Mouse (Mus musculus): ENCODE data around the gene Ccdc189. TPM values are rescaled to one million over a fixed set of nuclear protein-coding genes. Genes with fewer than 3 reads are reported as not detected.
A peak's percentile ranks its signal among the peaks of the same experiment; 100 is the strongest.

Ccdc189 gene
- polyA plus RNA-seq, 1 experiment from 2014 or later = 15.3 TPM

DNA sequence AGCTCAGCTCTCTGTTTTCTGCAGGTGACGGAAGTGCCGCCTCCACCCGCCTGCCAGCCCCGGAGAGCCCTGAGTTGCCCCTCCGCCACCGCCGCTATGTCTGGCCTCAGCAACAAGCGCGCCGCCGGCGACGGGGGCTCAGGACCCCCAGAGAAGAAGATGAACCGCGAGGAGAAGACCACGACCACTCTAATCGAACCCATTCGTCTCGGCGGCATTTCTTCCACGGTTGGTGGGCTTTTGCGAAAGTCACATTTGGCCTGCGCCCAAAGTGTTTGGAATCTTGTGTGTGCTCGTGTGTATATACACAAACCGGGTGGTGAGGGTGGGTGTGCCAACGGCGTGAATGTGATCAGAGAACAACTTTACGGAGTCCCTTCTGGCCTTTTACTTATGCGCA lies 506 bp upstream of the Ccdc189 start:
- Histone ChIP-seq H3K9me3 (no peaks in the 10 kb centered on the region), H3K27me3 (replicated peaks; ENCODE audit: low read depth, poor library complexity, severe bottlenecking) (no peaks in the 10 kb centered on the region), H3K36me3 (replicated peaks) (peaks cover 67% of the 10 kb centered on the region), H3K27ac (replicated peaks) (peak overlapping the region; percentile 88), H3K4me3 (peak overlapping the region; percentile 96), H3K4me1 (peaks cover 20% of the 10 kb centered on the region)
- DNase-seq (ENCODE audit: low spot score) = no peak
- WGBS = 6% methylated on average over 29 of the region's 29 CpGs

DNA sequence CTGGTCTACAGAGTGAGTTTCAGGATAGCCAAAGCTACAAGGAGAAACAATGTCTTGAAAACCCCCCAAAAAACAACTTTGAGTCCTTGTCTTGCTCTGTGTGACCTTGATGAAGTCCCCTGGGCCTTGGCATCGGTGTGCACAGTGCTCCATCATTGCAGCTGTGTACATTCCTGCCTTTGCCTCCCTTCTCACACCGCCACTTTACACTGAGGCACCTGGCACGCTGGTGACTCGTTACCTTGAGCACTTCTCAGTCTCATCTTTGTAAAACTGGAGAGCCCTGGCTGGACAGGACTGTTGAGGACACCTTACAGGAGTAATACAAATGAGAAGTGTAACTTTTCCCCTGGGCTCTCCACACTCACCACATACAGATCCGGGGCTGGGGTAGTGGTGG lies 1.2 kb downstream of the Ccdc189 start:
- peak overlapping the region; percentile 88 for H3K27ac ChIP-seq (replicated peaks)
- 73% methylated on average over 5 of the region's 5 CpGs for WGBS
- H3K9me3 ChIP-seq = no peaks in the 10 kb centered on the region
- H3K27me3 ChIP-seq (replicated peaks; ENCODE audit: low read depth, poor library complexity, severe bottlenecking) = no peaks in the 10 kb centered on the region
- H3K36me3 ChIP-seq (replicated peaks) = peaks cover 67% of the 10 kb centered on the region
- peak overlapping the region; percentile 96 for H3K4me3 ChIP-seq
- no peak for DNase-seq (ENCODE audit: low spot score)
- H3K4me1 ChIP-seq = peaks cover 20% of the 10 kb centered on the region

DNA sequence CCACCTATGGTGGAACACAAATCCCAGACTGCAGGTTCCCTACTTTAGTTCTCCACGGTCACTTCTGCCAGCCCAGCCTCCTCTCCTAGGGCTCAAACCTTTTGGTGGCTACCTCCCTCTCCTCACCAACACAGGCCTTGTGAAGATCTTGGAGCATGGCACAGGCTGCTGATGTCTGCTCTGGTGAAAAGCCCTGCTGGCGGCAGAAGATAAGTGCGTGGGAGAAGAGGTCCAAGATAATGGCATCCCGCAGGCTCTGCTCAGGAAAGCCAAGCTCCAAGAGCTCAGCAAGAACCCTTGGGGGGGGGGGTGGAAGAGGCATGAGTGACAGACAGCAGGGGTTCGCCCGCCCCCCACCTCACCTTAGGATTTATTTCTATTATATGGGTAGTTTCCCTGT lies 2.2 kb downstream of the Ccdc189 start:
- Histone ChIP-seq H3K4me1 (peaks cover 20% of the 10 kb centered on the region), H3K4me3 (no peak overlapping the region), H3K9me3 (no peaks in the 10 kb centered on the region), H3K27me3 (replicated peaks; ENCODE audit: low read depth, poor library complexity, severe bottlenecking) (no peaks in the 10 kb centered on the region), H3K27ac (replicated peaks) (no peak overlapping the region), H3K36me3 (replicated peaks) (peaks cover 67% of the 10 kb centered on the region)
- 90% methylated on average over 6 of the region's 6 CpGs for WGBS
- no peak for DNase-seq (ENCODE audit: low spot score)

DNA sequence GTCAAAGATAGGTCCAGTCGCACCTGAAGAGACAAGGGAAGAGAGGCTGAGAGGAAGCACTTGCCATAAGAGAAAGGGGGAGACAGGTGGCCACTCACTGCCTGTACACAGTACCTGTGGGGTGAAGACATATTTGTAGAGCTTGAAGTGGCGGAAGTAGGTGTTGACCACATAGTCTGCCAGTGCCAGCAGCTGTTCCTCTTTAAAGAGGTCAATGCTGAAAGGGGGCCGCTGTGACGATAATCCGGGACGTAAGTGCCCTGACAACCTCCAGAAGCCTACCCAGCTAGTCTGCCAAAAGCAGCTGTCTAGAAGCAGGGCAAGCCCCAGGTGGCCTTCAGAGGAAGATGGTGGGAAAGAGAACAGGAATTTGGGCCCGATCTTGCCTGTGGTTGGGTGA lies 3.4 kb downstream of the Ccdc189 start:
- H3K27ac ChIP-seq (replicated peaks) = no peak overlapping the region
- H3K27me3 ChIP-seq (replicated peaks; ENCODE audit: low read depth, poor library complexity, severe bottlenecking) = no peaks in the 10 kb centered on the region
- no peaks in the 10 kb centered on the region for H3K9me3 ChIP-seq
- WGBS = 90% methylated on average over 7 of the region's 7 CpGs
- H3K36me3 ChIP-seq (replicated peaks) = peaks cover 66% of the 10 kb centered on the region
- H3K4me1 ChIP-seq = peaks cover 20% of the 10 kb centered on the region
- DNase-seq (ENCODE audit: low spot score) = no peak
- H3K4me3 ChIP-seq = no peak overlapping the region

DNA sequence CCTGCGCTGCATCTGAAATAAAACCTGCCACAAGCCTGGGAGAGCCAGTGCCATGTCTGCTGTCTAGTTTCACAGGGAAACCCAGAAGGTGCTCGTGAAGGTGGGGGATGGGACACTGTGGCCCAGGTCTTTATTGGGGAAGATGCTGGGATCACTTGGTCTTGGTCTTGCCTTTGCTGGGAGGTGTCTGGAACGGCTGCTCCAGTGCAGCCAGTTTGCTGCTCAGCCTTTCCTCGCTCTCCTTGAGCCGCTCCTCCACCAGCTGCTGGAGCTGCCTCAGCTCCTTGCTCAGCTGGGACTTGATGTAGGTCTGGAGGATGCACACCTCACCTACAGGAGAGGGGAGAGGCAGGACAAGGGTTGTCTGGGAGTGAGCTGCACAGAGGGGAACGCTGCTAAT lies 5.1 kb downstream of the Ccdc189 start:
- H3K9me3 ChIP-seq = no peaks in the 10 kb centered on the region

DNA sequence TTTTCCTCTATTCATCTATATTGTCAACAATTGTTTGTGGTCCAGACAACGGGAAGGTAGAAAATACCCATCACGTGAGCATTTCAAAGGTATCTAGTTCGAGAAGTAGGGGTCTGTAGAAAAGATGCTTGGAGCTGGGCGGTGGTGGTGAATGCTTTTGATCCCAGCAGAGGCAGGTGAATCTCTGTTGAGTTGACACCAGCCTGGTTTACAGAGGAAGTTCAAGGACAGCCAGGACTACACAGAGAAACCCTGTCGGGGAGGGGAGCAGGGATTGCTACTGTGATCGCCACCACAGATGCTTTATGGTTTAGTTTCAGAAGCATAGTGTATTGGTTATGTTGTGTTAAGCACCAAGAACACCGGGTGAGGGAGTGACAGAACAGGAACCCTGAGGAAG lies 14.3 kb downstream of the Ccdc189 start:
- H3K36me3 ChIP-seq (replicated peaks) = peaks cover 41% of the 10 kb centered on the region
- H3K27me3 ChIP-seq (replicated peaks; ENCODE audit: low read depth, poor library complexity, severe bottlenecking) = no peaks in the 10 kb centered on the region
- peak overlapping the region; percentile 93 for H3K4me3 ChIP-seq
- no peak for DNase-seq (ENCODE audit: low spot score)
- no peaks in the 10 kb centered on the region for H3K9me3 ChIP-seq
- peaks cover 27% of the 10 kb centered on the region for H3K4me1 ChIP-seq
- peak overlapping the region; percentile 92 for H3K27ac ChIP-seq (replicated peaks)
- WGBS = 29% methylated on average over 7 of the region's 7 CpGs

More for the DNA sequence above, 5.1 kb downstream of the Ccdc189 start:
- Histone ChIP-seq H3K4me1 (peaks cover 12% of the 10 kb centered on the region), H3K27me3 (replicated peaks; ENCODE audit: low read depth, poor library complexity, severe bottlenecking) (no peaks in the 10 kb centered on the region), H3K27ac (replicated peaks) (no peak overlapping the region), H3K4me3 (peak overlapping the region; percentile 15; the same call in 1 of the 2 replicates), H3K36me3 (replicated peaks) (peaks cover 75% of the 10 kb centered on the region)
- 95% methylated on average over 6 of the region's 6 CpGs for WGBS
- no peak for DNase-seq (ENCODE audit: low spot score)

DNA sequence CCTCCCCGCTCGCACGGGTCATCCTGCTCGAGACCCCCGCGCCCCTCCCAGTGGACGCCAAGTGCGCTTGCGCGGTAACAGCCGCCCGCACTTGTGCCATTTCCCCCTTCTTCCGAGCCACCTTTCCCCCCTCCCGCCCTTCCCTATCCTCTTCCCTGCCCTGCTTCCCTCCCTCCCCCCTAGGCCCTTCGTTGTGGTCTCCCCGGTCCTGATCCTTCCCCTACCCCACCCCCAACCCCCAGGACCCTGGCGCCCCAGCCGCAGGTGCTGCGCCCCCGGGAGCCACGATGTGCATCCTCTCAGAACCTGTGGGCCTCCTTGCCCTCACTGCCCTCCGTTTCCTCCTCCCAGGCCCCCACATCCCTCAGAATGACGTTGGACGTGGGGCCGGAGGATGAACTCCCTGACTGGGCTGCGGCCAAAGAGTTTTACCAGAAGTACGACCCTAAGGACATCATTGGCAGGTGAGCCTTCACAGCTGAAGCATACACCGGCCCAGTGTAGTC lies 14.8 kb downstream of the Ccdc189 start:
- no peak for DNase-seq (ENCODE audit: low spot score)
- Histone ChIP-seq H3K9me3 (no peaks in the 10 kb centered on the region), H3K4me3 (peak overlapping the region; percentile 93), H3K27me3 (replicated peaks; ENCODE audit: low read depth, poor library complexity, severe bottlenecking) (no peaks in the 10 kb centered on the region), H3K27ac (replicated peaks) (peak overlapping the region; percentile 92), H3K36me3 (replicated peaks) (peaks cover 42% of the 10 kb centered on the region), H3K4me1 (peaks cover 27% of the 10 kb centered on the region)
- WGBS = 2% methylated on average over 28 of the region's 28 CpGs

DNA sequence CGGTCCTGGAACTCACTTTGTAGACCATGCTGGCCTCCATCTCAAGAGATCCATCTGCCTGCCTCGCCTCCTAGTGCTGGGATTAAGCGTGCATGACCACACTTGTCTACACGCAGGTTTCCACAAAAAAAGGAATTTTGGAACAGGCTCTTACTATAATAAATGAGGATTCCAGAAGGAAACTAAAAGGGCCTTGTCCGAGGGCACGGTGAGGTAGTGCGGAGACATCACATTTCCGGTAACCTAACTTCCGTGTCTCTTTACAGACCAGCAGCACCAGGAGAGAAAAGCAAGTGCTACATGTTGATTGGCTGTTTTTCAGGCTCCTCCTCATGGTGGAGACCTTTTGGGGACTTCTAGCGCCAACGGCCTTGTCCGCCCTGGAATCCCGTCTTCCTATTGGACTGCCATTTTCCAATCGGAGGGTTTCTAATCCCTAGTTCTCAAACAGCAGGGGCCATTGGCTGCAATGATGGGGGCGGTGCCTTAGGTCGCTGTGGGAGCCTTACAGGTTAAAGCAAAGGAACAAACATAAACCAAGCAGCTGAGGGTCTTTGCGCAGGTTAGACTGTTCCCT lies 15.4 kb downstream of the Ccdc189 start, which contains the start of gene Phkg2:
Gene Phkg2, plus strand, starts transcription at position 446 of the 577 bp plus-strand sequence.
- Histone ChIP-seq H3K36me3 (replicated peaks) (peaks cover 39% of the 10 kb centered on the region), H3K27me3 (replicated peaks; ENCODE audit: low read depth, poor library complexity, severe bottlenecking) (no peaks in the 10 kb centered on the region), H3K27ac (replicated peaks) (peak within 1 kb of the TSS; percentile 92), H3K4me3 (peak within 1 kb of the TSS; percentile 93), H3K4me1 (peaks cover 27% of the 10 kb centered on the region), H3K9me3 (no peaks in the 10 kb centered on the region)
- DNase-seq (ENCODE audit: low spot score) = peak; percentile 92
- WGBS = under 1% methylated on average over 17 of the region's 17 CpGs

DNA sequence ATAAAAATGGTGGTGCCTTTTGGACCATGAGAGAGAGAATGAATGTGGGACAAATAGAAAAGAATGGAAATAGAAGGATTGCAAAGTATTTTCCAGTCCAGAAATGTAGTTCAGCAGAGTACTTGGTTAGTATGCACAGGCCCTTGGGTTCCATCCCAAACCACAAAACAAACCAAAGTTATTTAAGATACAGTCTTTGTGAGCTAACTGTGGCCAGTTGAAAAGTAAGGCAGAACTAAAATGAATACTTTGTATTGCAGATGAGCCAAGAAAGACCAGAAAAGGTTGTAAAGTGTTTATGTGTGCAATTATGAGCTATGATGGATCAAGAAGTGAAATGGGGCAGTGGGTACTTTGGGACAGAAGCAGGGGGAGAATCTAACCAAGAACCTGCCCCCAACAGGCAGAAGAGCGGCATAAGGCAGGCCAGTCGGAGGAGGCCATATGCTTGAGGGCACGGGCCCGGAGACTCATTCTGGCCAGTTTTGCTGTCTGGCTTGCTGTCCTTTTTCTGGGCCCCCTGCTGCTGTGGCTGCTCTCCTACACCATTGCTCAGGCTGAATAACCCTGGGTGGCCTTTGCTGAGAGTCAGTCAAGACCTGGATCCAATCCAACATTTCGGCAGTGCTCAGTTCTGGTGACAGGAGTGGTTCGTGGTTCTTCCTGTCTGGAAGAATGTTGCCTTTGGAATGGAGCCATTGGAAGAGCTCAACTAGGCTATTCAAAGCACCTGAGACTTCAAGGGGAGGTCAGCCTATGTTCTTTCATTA lies 23.8 kb downstream of the Ccdc189 start:
- Histone ChIP-seq H3K27me3 (replicated peaks; ENCODE audit: low read depth, poor library complexity, severe bottlenecking) (no peaks in the 10 kb centered on the region), H3K4me3 (no peak overlapping the region), H3K27ac (replicated peaks) (no peak overlapping the region), H3K4me1 (no peaks in the 10 kb centered on the region), H3K9me3 (no peaks in the 10 kb centered on the region), H3K36me3 (replicated peaks) (peaks cover 86% of the 10 kb centered on the region)
- 91% methylated on average over 6 of the region's 6 CpGs for WGBS
- DNase-seq (ENCODE audit: low spot score) = no peak

DNA sequence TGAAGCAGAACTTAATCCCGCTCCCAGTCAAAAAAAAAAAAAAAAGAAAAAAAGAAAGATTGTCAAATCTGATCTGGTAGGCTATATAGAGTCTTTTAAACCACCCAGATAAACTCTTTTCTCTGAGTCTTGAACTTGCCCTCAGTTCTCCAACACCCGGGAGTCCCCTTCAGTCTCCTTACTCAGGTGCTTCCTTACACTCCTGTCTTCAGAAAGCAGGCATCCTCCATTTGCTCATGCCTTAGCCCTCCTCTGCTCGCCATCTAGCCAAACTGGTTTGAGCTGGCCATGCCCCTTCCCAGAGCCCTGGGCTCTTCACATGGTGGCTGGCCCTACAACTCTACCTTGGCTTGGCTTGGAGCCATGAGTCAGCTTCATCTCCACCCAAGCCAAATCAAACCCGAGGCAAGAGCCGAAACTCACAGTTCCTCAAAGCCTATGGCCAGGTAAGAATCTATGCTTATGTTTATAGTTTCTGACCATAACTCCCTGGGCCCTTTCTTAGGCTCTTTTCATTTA lies 27.0 kb downstream of the Ccdc189 start, which contains the start of gene Tmem265:
Gene Tmem265, plus strand, starts transcription at position 51 of the 519 bp plus-strand sequence.
- no peak for DNase-seq (ENCODE audit: low spot score)
- Histone ChIP-seq H3K4me1 (no peaks in the 10 kb centered on the region), H3K4me3 (no peak within 1 kb of the TSS), H3K36me3 (replicated peaks) (peaks cover 92% of the 10 kb centered on the region), H3K27me3 (replicated peaks; ENCODE audit: low read depth, poor library complexity, severe bottlenecking) (no peaks in the 10 kb centered on the region), H3K27ac (replicated peaks) (no peak within 1 kb of the TSS), H3K9me3 (no peaks in the 10 kb centered on the region)
- 94% methylated on average over 5 of the region's 5 CpGs for WGBS

DNA sequence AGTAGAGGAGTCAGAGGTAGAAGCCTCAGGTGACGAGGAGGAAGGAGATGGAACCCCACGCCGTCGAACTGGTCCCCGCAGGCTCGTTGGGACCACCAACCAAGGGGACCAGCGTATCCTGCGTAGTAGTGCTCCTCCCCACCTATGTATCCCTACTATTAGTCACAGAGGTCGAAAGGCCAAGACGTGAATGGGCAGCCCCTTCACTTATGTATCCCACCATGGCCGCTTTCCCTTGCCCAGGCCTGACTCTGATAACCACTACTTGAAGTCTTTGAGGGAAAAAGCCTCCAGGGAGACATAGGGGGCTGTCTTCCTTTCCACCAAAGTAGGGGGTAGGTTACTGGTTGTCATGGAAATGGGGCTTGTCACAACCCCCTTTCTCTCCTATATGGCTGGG lies 27.8 kb downstream of the Ccdc189 start:
- H3K36me3 ChIP-seq (replicated peaks) = peaks cover 94% of the 10 kb centered on the region
- no peaks in the 10 kb centered on the region for H3K27me3 ChIP-seq (replicated peaks; ENCODE audit: low read depth, poor library complexity, severe bottlenecking)
- no peak for DNase-seq (ENCODE audit: low spot score)
- WGBS = 90% methylated on average over 11 of the region's 11 CpGs
- H3K4me3 ChIP-seq = no peak overlapping the region
- H3K27ac ChIP-seq (replicated peaks) = no peak overlapping the region
- no peaks in the 10 kb centered on the region for H3K4me1 ChIP-seq
- no peaks in the 10 kb centered on the region for H3K9me3 ChIP-seq

DNA sequence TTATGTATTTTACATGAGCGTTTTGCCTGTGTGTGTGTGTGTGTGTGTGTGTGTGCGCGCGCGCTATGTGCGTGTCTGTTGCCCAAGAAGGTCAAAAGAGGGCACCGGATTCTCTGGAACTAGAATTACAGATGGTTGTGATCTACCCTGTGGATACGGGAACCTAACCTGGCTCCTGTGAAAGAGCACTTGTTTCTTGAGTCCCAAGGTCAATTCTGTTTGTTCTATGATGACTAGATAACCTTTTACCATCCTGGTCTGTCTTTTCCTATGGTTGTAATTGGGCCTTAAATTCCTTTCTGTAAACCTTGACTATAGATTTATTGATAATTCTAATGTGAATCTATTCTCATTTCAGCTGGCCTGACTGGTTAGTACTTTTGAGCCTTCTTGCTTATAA lies 36.8 kb downstream of the Ccdc189 start:
- DNase-seq (ENCODE audit: low spot score) = no peak
- Histone ChIP-seq H3K9me3 (no peaks in the 10 kb centered on the region), H3K27me3 (replicated peaks; ENCODE audit: low read depth, poor library complexity, severe bottlenecking) (no peaks in the 10 kb centered on the region), H3K4me1 (no peaks in the 10 kb centered on the region), H3K4me3 (no peak overlapping the region), H3K36me3 (replicated peaks) (peaks cover 98% of the 10 kb centered on the region), H3K27ac (replicated peaks) (no peak overlapping the region)
- 94% methylated on average over 8 of the region's 8 CpGs for WGBS
